Comparison of ENCODE assay signal across 27 mouse cellular contexts in the genomic region with DNA sequence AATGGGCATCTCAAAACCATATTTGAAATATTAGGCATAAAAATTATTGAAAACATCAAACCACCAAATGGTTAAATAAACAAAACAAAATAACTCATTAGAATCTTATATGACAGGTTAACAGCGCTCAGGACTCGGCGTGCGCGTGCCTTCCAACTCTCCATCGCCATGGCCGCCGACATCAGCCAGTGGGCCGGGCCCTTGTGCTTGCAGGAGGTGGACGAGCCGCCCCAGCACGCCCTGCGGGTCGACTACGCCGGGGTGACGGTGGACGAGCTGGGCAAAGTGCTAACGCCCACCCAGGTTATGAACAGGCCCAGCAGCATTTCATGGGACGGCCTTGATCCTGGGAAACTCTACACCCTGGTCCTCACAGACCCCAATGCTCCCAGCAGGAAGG. TPM values are rescaled to one million over a fixed set of nuclear protein-coding genes. Genes with fewer than 3 reads are reported as not detected.
A peak's percentile ranks its signal among the peaks of the same experiment; 100 is the strongest.
DNase-seq lines count a peak whose midpoint lies in the region; ATAC-seq and TF ChIP-seq lines count a peak whose summit lies in the region.
"Not testable (repeated sequence)": the region's sequence is repeated elsewhere in the genome, so short reads cannot be mapped to it uniquely, and the experiment has no call there.
"Had no signal": no experiment of that assay in that cellular context is flagged by ENCODE, and none has a peak within 500 bp of the region (broad histone marks: within the 10 kb centered on the region; RNA-seq: fewer than 3 reads in every experiment).

No protein-coding gene starts in this region.

- H3K27ac ChIP-seq in liver, embryonic 13.5 days; testis, adult 2 months (ENCODE audit: control insufficient read depth, insufficient read depth, low read depth, low read length): not testable (repeated sequence)

- not testable (repeated sequence) for H3K36me3 ChIP-seq in E14TG2a.4 (ENCODE audit: insufficient read depth, low read length); G1E (replicated peaks); liver, embryonic 13.5 days; testis, adult 2 months (ENCODE audit: control insufficient read depth, insufficient read depth, low read length)

- not testable (repeated sequence) for H3K4me1 ChIP-seq in E14TG2a.4 (replicated peaks; ENCODE audit: low read depth, low read length); G1E (ENCODE audit: insufficient read depth, low read depth, low read length); liver, embryonic 13.5 days (replicated peaks); testis, adult 2 months (ENCODE audit: control insufficient read depth, insufficient read depth, low read length)

- not testable (repeated sequence) for H3K9me3 ChIP-seq in E14TG2a.4 (ENCODE audit: low read length); G1E (replicated peaks); liver, embryonic 13.5 days (replicated peaks)

- not testable (repeated sequence) for TF ChIP-seq POLR2A in testis, adult 2 months (IDR thresholded peaks at IDR 0.05; ENCODE audit: control insufficient read depth, low read depth, low read length)

- TF ChIP-seq CTCF in E14TG2a.4 (conservative IDR thresholded peaks at IDR 0.05; ENCODE audit: low read length); G1E (IDR thresholded peaks at IDR 0.05; ENCODE audit: low read depth, low read length); testis, adult 2 months (IDR thresholded peaks at IDR 0.05; ENCODE audit: control insufficient read depth, insufficient read depth, insufficient replicate concordance, low read depth, low read length): not testable (repeated sequence)

- ATAC-seq in G1E (ENCODE audit: extremely low read depth, insufficient number of reproducible peaks, low FRiP score, poor library complexity, severe bottlenecking) = peak; percentile 40; the same call in 1 of the 2 replicates
- ATAC-seq in erythroblast, adult 5-6 weeks (replicated peaks; ENCODE audit: low FRiP score, poor library complexity, severe bottlenecking) = peak; percentile 98
- ATAC-seq in granulocyte monocyte progenitor cell, adult 5-6 weeks (replicated peaks; ENCODE audit: poor library complexity, severe bottlenecking) = peak; percentile 89
- 0 out of 2 replicates have a peak, but pooled peaks have one; percentile 36 for ATAC-seq in liver, embryonic 13.5 days (ENCODE audit: low read depth)
- peak; percentile 77 for ATAC-seq in megakaryocyte progenitor cell, adult 5-6 weeks (replicated peaks; ENCODE audit: poor library complexity)
- peak; percentile 46; the same call in 1 of the 2 replicates for ATAC-seq in neutrophil, adult 5-6 weeks (ENCODE audit: extremely low read depth, insufficient number of reproducible peaks, low FRiP score, poor library complexity, severe bottlenecking)

- peak overlapping the region; percentile 59 for H3K4me3 ChIP-seq in E14TG2a.4 (replicated peaks; ENCODE audit: low read length)
- H3K4me3 ChIP-seq in G1E (ENCODE audit: low read depth, low read length); liver, embryonic 13.5 days (replicated peaks): not testable (repeated sequence)
- peak overlapping the region; percentile 61 for H3K4me3 ChIP-seq in testis, adult 2 months (ENCODE audit: control insufficient read depth, low read depth, low read length)

- H3K27me3 ChIP-seq in E14TG2a.4 (ENCODE audit: insufficient read depth, low read length); G1E (ENCODE audit: insufficient read depth, low read length); liver, embryonic 13.5 days; testis, adult 2 months (ENCODE audit: control insufficient read depth, insufficient read depth, low read length): not testable (repeated sequence)

- H3K4me2 ChIP-seq in liver, embryonic 13.5 days = not testable (repeated sequence)

- not testable (repeated sequence) for DNase-seq in G1E (ENCODE audit: low spot score); liver, embryonic 13.5 days

- 71% methylated on average over 11 of the region's 20 CpGs for WGBS in liver, embryonic 13.5 days (ENCODE audit: insufficient replicate concordance)

- not testable (repeated sequence) for H3K9ac ChIP-seq in liver, embryonic 13.5 days

RNA-seq across cellular contexts. Expression of a gene that starts 43.9 kb away (rescaled TPM):
- not detected in 2 replicates for total RNA-seq in G1E (2014; fragmentation: Nextera tagmentation)
- total RNA-seq in G1E (2017) = 0.11 and 0.17 TPM in 2 replicates
- polyA plus RNA-seq in G1E (2012) = not detected in 2 replicates
- total RNA-seq in erythroblast, adult 5-6 weeks (2015; ENCODE audit: low replicate concordance) = not detected in 2 replicates
- not detected in 2 replicates for total RNA-seq in erythroblast, adult 5-6 weeks (2017; ENCODE audit: low replicate concordance)
- not detected in 2 replicates for total RNA-seq in granulocyte monocyte progenitor cell, adult 5-6 weeks (2014; fragmentation: Nextera tagmentation)
- total RNA-seq in granulocyte monocyte progenitor cell, adult 5-6 weeks (2017) = not detected in 2 replicates
- polyA plus RNA-seq in liver, embryonic 13.5 days (2015; fragmentation: Nextera tagmentation; extraction: Ambion mirVana) = not detected in 2 replicates
- total RNA-seq in megakaryocyte progenitor cell, adult 5-6 weeks (2015) = not detected in 2 replicates
- total RNA-seq in megakaryocyte progenitor cell, adult 5-6 weeks (2017) = not detected in 2 replicates
- total RNA-seq in neutrophil, adult 5-6 weeks (2017) = not detected in 2 replicates
- not detected in 2 replicates for polyA plus RNA-seq in testis, adult 2 months (2012; rRNA removed)
- total RNA-seq: adrenal gland, adult 18-20 months; adrenal gland, postnatal 10 days; adrenal gland, postnatal 36 days; gastrocnemius, adult 8-10 months; gastrocnemius, postnatal 25 days; heart, adult 2 months; heart, postnatal 14 days; heart, postnatal 4 days had no signal
- polyA plus RNA-seq: embryonic facial prominence, embryonic 12.5 days; forebrain, embryonic 11.5 days; forebrain, embryonic 15.5 days; gonadal fat pad, adult 2 months; heart, adult 2 months; heart, embryonic 10.5 days; heart, embryonic 13.5 days; heart, embryonic 16.5 days; hindbrain, embryonic 12.5 days; hindbrain, embryonic 16.5 days; intestine, embryonic 15.5 days; Patski had no signal

Comparison
In these comparisons a context has a peak if more than half of its experiments do, and no peak if none do; other contexts are left out.
1. ATAC-seq: peak in every context shown above with its lines; median percentile 98 in erythroblast, adult 5-6 weeks; 89 in granulocyte monocyte progenitor cell, adult 5-6 weeks; 77 in megakaryocyte progenitor cell, adult 5-6 weeks; 46 in neutrophil, adult 5-6 weeks; 40 in G1E; 36 in liver, embryonic 13.5 days.